Mouse (Mus musculus) hindbrain, embryonic 14.5 days (tissue): ENCODE measurements around the gene Gpt2. TPM values are rescaled to one million over a fixed set of nuclear protein-coding genes. Genes with fewer than 3 reads are reported as not detected.

ENCODE experiments used
- ATAC-seq: fragments of 200-750 bp; cut with Nextera tagmentation; 2 replicates; pipeline ENCODE4 v1.8.0; 2017; ENCODE audit warnings: moderate number of reproducible peaks, mild to moderate bottlenecking, moderate TSS enrichment, moderate library complexity; ENCODE audit not compliant: low FRiP score
- DNase-seq: peaks from one replicate; pipeline ENCODE4 v3.0.0-alpha.2; 2015; ENCODE audit warnings: low spot score
- H3K27ac ChIP-seq: fragments of 300-500 bp; sonication (generic); 2 replicates; pipeline ENCODE4 v1.5.1; 2014; ENCODE audit warnings: mild to moderate bottlenecking, moderate library complexity
- H3K27me3 ChIP-seq: fragments of 300-500 bp; sonication (generic); 2 replicates; pipeline ENCODE4 v1.6.1; 2014; ENCODE audit warnings: mild to moderate bottlenecking, low read length, mixed read lengths; ENCODE audit not compliant: control insufficient read depth, insufficient read depth
- H3K36me3 ChIP-seq: fragments of 300-500 bp; sonication (generic); replicated peaks from 2 replicates; pipeline ENCODE4 v1.6.1; 2014; ENCODE audit not compliant: control insufficient read depth, insufficient read depth
- H3K4me1 ChIP-seq: fragments of 300-500 bp; sonication (generic); replicated peaks from 2 replicates; pipeline ENCODE4 v1.6.1; 2014; ENCODE audit warnings: antibody characterized with exemption, low read length, mixed read lengths; ENCODE audit not compliant: control insufficient read depth, insufficient read depth
- H3K4me2 ChIP-seq: fragments of 300-500 bp; sonication (generic); replicated peaks from 2 replicates; pipeline ENCODE4 v1.6.1; 2014; ENCODE audit warnings: mild to moderate bottlenecking, moderate library complexity
- H3K4me3 ChIP-seq: fragments of 300-500 bp; sonication (generic); replicated peaks from 2 replicates; pipeline ENCODE4 v1.5.1; 2014; ENCODE audit warnings: mild to moderate bottlenecking, low read length
- H3K9ac ChIP-seq: fragments of 300-500 bp; sonication (generic); 2 replicates; pipeline ENCODE4 v1.6.1; 2014
- H3K9me3 ChIP-seq: fragments of 300-500 bp; sonication (generic); 2 replicates; pipeline ENCODE4 v1.6.1; 2016; ENCODE audit warnings: low read length; ENCODE audit not compliant: control insufficient read depth
- WGBS: fragments of 180-500 bp; shearing (Covaris S2); extraction: QIAGEN DNeasy Blood & Tissue Kit; methylation state at CpG from one replicate; pipeline ENCODE4 v1.1.7; 2014; 5-methylcytosine and 5-hydroxymethylcytosine counted together
- polyA plus RNA-seq: library from polyadenylated mRNA; unstranded; fragments of >200 nt; fragmentation: Nextera tagmentation; extraction: Ambion mirVana; gene quantifications from 2 replicates; pipeline ENCODE4 v1.2.1, GENCODE M21; 2014

Gene Gpt2
- polyA plus RNA-seq, 1 experiment from 2014 or later: 56.7 TPM

- Histone ChIP-seq H3K27ac (no peak overlapping the region), H3K4me1 (peaks cover 13% of the 10 kb centered on the region), H3K4me2 (no peak overlapping the region), H3K4me3 (no peak overlapping the region), H3K9me3 (no peaks in the 10 kb centered on the region), H3K36me3 (peaks cover 14% of the 10 kb centered on the region), H3K27me3 (no peaks in the 10 kb centered on the region), H3K9ac (no peak overlapping the region)
- ATAC-seq (no peak), DNase-seq (no peak)
- 70% methylated on average over 2 of the region's 2 CpGs for WGBS
These were observed 64.7 kb downstream of the Gpt2 start for GRCm38 (mm10) chr8:85556986-85557600.

- 79% methylated on average over 3 of the region's 3 CpGs for WGBS
- H3K4me1 ChIP-seq: peaks cover 12% of the 10 kb centered on the region
- peaks cover 9% of the 10 kb centered on the region for H3K36me3 ChIP-seq
- no peak overlapping the region for H3K27ac ChIP-seq
- ATAC-seq: no peak
- no peaks in the 10 kb centered on the region for H3K27me3 ChIP-seq
- no peaks in the 10 kb centered on the region for H3K9me3 ChIP-seq
- DNase-seq: no peak
- H3K4me3 ChIP-seq: no peak overlapping the region
- no peak overlapping the region for H3K4me2 ChIP-seq
- no peak overlapping the region for H3K9ac ChIP-seq
These were observed 65.2 kb downstream of the Gpt2 start for GRCm38 (mm10) chr8:85557601-85557986.

GRCm38 (mm10) chr8:85559201-85559600 is 66.8 kb downstream of the Gpt2 start:
- no peaks in the 10 kb centered on the region for H3K36me3 ChIP-seq
- ATAC-seq: no peak
- H3K4me1 ChIP-seq: peaks cover 5% of the 10 kb centered on the region
- WGBS: 100% methylated on average over 1 of the region's 1 CpGs
- H3K4me2 ChIP-seq: no peak overlapping the region
- H3K27ac ChIP-seq: no peak overlapping the region
- no peaks in the 10 kb centered on the region for H3K27me3 ChIP-seq
- no peak for DNase-seq
- no peak overlapping the region for H3K4me3 ChIP-seq
- H3K9me3 ChIP-seq: no peaks in the 10 kb centered on the region
- no peak overlapping the region for H3K9ac ChIP-seq

- H3K4me3 ChIP-seq: no peak overlapping the region
- no peak overlapping the region for H3K4me2 ChIP-seq
- H3K36me3 ChIP-seq: no peaks in the 10 kb centered on the region
- H3K27ac ChIP-seq: no peak overlapping the region
- no peaks in the 10 kb centered on the region for H3K27me3 ChIP-seq
- WGBS: 75% methylated on average over 2 of the region's 2 CpGs
- H3K9ac ChIP-seq: no peak overlapping the region
- ATAC-seq: no peak
- DNase-seq: no peak
- H3K4me1 ChIP-seq: 0 out of 2 replicates have a peak, but pooled peaks cover 4% of the 10 kb centered on the region
- no peaks in the 10 kb centered on the region for H3K9me3 ChIP-seq
These were observed 67.6 kb downstream of the Gpt2 start for GRCm38 (mm10) chr8:85559966-85560365.

GRCm38 (mm10) chr8:85563336-85563735 is 71.0 kb downstream of the Gpt2 start:
- WGBS: 98% methylated on average over 8 of the region's 8 CpGs
- ATAC-seq: no peak
- H3K4me2 ChIP-seq: no peak overlapping the region

GRCm38 (mm10) chr8:85565186-85565585 is 72.8 kb downstream of the Gpt2 start:
- no peaks in the 10 kb centered on the region for H3K9me3 ChIP-seq
- no peak overlapping the region for H3K4me2 ChIP-seq
- H3K9ac ChIP-seq: no peak overlapping the region
- no peak overlapping the region for H3K27ac ChIP-seq
- no peaks in the 10 kb centered on the region for H3K4me1 ChIP-seq
- WGBS: 92% methylated on average over 3 of the region's 3 CpGs
- H3K4me3 ChIP-seq: no peak overlapping the region
- H3K36me3 ChIP-seq: no peaks in the 10 kb centered on the region
- DNase-seq (no peak), ATAC-seq (no peak)
- H3K27me3 ChIP-seq: no peaks in the 10 kb centered on the region

More at GRCm38 (mm10) chr8:85563336-85563735, 71.0 kb downstream of the Gpt2 start:
- no peaks in the 10 kb centered on the region for H3K27me3 ChIP-seq
- no peak for DNase-seq
- H3K36me3 ChIP-seq: no peaks in the 10 kb centered on the region
- H3K27ac ChIP-seq: no peak overlapping the region
- H3K4me1 ChIP-seq: no peaks in the 10 kb centered on the region
- no peak overlapping the region for H3K9ac ChIP-seq
- H3K9me3 ChIP-seq: no peaks in the 10 kb centered on the region
- H3K4me3 ChIP-seq: no peak overlapping the region

- no peaks in the 10 kb centered on the region for H3K36me3 ChIP-seq
- 96% methylated on average over 2 of the region's 2 CpGs for WGBS
- no peak for ATAC-seq
- H3K9ac ChIP-seq: no peak overlapping the region
- no peaks in the 10 kb centered on the region for H3K9me3 ChIP-seq
- no peak overlapping the region for H3K4me3 ChIP-seq
- H3K27ac ChIP-seq: no peak overlapping the region
- no peaks in the 10 kb centered on the region for H3K4me1 ChIP-seq
- no peaks in the 10 kb centered on the region for H3K27me3 ChIP-seq
- DNase-seq: no peak
- no peak overlapping the region for H3K4me2 ChIP-seq
These were observed 75.4 kb downstream of the Gpt2 start for GRCm38 (mm10) chr8:85567801-85568200.

- no peak for ATAC-seq
- H3K27ac ChIP-seq: no peak overlapping the region
- no peak overlapping the region for H3K9ac ChIP-seq
- no peaks in the 10 kb centered on the region for H3K4me1 ChIP-seq
- H3K9me3 ChIP-seq: no peaks in the 10 kb centered on the region
- WGBS: 79% methylated on average over 4 of the region's 4 CpGs
- H3K4me3 ChIP-seq: no peak overlapping the region
- DNase-seq: no peak
- no peak overlapping the region for H3K4me2 ChIP-seq
- H3K36me3 ChIP-seq: no peaks in the 10 kb centered on the region
- no peaks in the 10 kb centered on the region for H3K27me3 ChIP-seq
These were observed 78.1 kb downstream of the Gpt2 start for GRCm38 (mm10) chr8:85570466-85570865.

GRCm38 (mm10) chr8:85573972-85574496 is 81.7 kb downstream of the Gpt2 start:
- WGBS: 89% methylated on average over 2 of the region's 2 CpGs
- no peak overlapping the region for H3K4me3 ChIP-seq
- no peak overlapping the region for H3K4me2 ChIP-seq
- no peak overlapping the region for H3K9ac ChIP-seq
- no peaks in the 10 kb centered on the region for H3K27me3 ChIP-seq
- ATAC-seq: no peak
- H3K27ac ChIP-seq: no peak overlapping the region
- no peaks in the 10 kb centered on the region for H3K9me3 ChIP-seq
- DNase-seq: no peak
- no peaks in the 10 kb centered on the region for H3K36me3 ChIP-seq
- no peaks in the 10 kb centered on the region for H3K4me1 ChIP-seq
